Mouse (Mus musculus) limb, embryonic 11.5 days (tissue): ENCODE measurements around the gene Bcl6b. TPM values are rescaled to one million over a fixed set of nuclear protein-coding genes. Genes with fewer than 3 reads are reported as not detected.

Experiments used
- ATAC-seq: fragments of 200-750 bp; cut with Nextera tagmentation; 2 replicates; pipeline ENCODE4 v1.8.0; 2017; ENCODE audit warnings: low read depth; ENCODE audit not compliant: insufficient number of reproducible peaks, low FRiP score, low TSS enrichment
- DNase-seq: peaks from one replicate; pipeline ENCODE4 v3.0.0-alpha.2; 2015; ENCODE audit warnings: low spot score
- H3K27ac ChIP-seq: fragments of 300-500 bp; sonication (generic); replicated peaks from 2 replicates; pipeline ENCODE4 v1.5.1; 2014; ENCODE audit warnings: low read depth, mild to moderate bottlenecking, low read length
- H3K27me3 ChIP-seq: fragments of 300-500 bp; sonication (generic); 2 replicates; pipeline ENCODE4 v1.6.1; 2014; ENCODE audit warnings: mild to moderate bottlenecking, low read length, mixed read lengths; ENCODE audit not compliant: control insufficient read depth, insufficient read depth
- H3K36me3 ChIP-seq: fragments of 300-500 bp; sonication (generic); 2 replicates; pipeline ENCODE4 v1.6.1; 2014; ENCODE audit warnings: mild to moderate bottlenecking, low read length, moderate library complexity, mixed read lengths; ENCODE audit not compliant: control insufficient read depth, insufficient read depth
- H3K4me1 ChIP-seq: fragments of 300-500 bp; sonication (generic); 2 replicates; pipeline ENCODE4 v1.6.1; 2014; ENCODE audit warnings: low read length, mixed read lengths; ENCODE audit not compliant: control insufficient read depth, insufficient read depth
- H3K4me2 ChIP-seq: fragments of 300-500 bp; sonication (generic); 2 replicates; pipeline ENCODE4 v1.6.1; 2014; ENCODE audit warnings: low read depth, mild to moderate bottlenecking, moderate library complexity; ENCODE audit not compliant: severe bottlenecking
- H3K4me3 ChIP-seq: fragments of 300-500 bp; sonication (generic); 2 replicates; pipeline ENCODE4 v1.5.1; 2014; ENCODE audit warnings: low read depth, low read length
- H3K9ac ChIP-seq: fragments of 300-500 bp; sonication (generic); 2 replicates; pipeline ENCODE4 v1.6.1; 2014; ENCODE audit warnings: mild to moderate bottlenecking, low read length
- H3K9me3 ChIP-seq: fragments of 300-500 bp; sonication (generic); 2 replicates; pipeline ENCODE4 v1.6.1; 2016; ENCODE audit warnings: low read length; ENCODE audit not compliant: control insufficient read depth
- WGBS: fragments of 180-500 bp; shearing (Covaris S2); extraction: QIAGEN DNeasy Blood & Tissue Kit; methylation state at CpG from one replicate; pipeline ENCODE4 v1.1.7; 2014; 5-methylcytosine and 5-hydroxymethylcytosine counted together
- polyA plus RNA-seq: library from polyadenylated mRNA; unstranded; fragments of >200 nt; fragmentation: Nextera tagmentation; extraction: Ambion mirVana; gene quantifications from 2 replicates; pipeline ENCODE4 v1.2.1, GENCODE M21; 2014

The Bcl6b gene
- polyA plus RNA-seq, 1 experiment from 2014 or later: 7.5 TPM

- Histone ChIP-seq H3K27me3 (peaks cover 40% of the 10 kb centered on the region), H3K9ac (peak overlapping the region; percentile 49), H3K4me1 (peaks cover 13% of the 10 kb centered on the region; the same call in 1 of the 2 replicates), H3K4me2 (peak overlapping the region; percentile 61), H3K36me3 (peaks cover 2% of the 10 kb centered on the region; the same call in 1 of the 2 replicates), H3K9me3 (no peaks in the 10 kb centered on the region), H3K27ac (no peak overlapping the region), H3K4me3 (peak overlapping the region; percentile 33)
- ATAC-seq (0 out of 2 replicates have a peak, but pooled peaks have one; percentile 23), DNase-seq (peak; percentile 58)
- under 1% methylated on average over 46 of the region's 46 CpGs for WGBS
Observed at GRCm38 (mm10) chr11:70214191-70214855, 15.3 kb downstream of the Bcl6b start.

- peaks cover 13% of the 10 kb centered on the region; the same call in 1 of the 2 replicates for H3K4me1 ChIP-seq
- peak overlapping the region; percentile 61 for H3K4me2 ChIP-seq
- no peak for DNase-seq
- ATAC-seq: no peak
- H3K27me3 ChIP-seq: peaks cover 40% of the 10 kb centered on the region
- H3K9ac ChIP-seq: peak overlapping the region; percentile 49
- WGBS: 7% methylated on average over 26 of the region's 26 CpGs
- H3K4me3 ChIP-seq: peak overlapping the region; percentile 33
- H3K36me3 ChIP-seq: peaks cover 2% of the 10 kb centered on the region; the same call in 1 of the 2 replicates
- no peak overlapping the region for H3K27ac ChIP-seq
- no peaks in the 10 kb centered on the region for H3K9me3 ChIP-seq
Observed at GRCm38 (mm10) chr11:70213736-70214135, 15.9 kb downstream of the Bcl6b start.

- Histone ChIP-seq H3K9ac (no peak overlapping the region), H3K4me1 (peaks cover 13% of the 10 kb centered on the region; the same call in 1 of the 2 replicates), H3K4me3 (no peak overlapping the region), H3K36me3 (peaks cover 2% of the 10 kb centered on the region; the same call in 1 of the 2 replicates), H3K9me3 (no peaks in the 10 kb centered on the region), H3K27me3 (peaks cover 40% of the 10 kb centered on the region), H3K27ac (no peak overlapping the region), H3K4me2 (no peak overlapping the region)
- DNase-seq: peak; percentile 71
- ATAC-seq: no peak
- 17% methylated on average over 9 of the region's 9 CpGs for WGBS
Observed at GRCm38 (mm10) chr11:70212896-70213295, 16.7 kb downstream of the Bcl6b start.

GRCm38 (mm10) chr11:70212423-70212822 is 17.2 kb downstream of the Bcl6b start, which contains the start of gene Slc16a11:
Gene Slc16a11 (plus strand): TSS chr11:70212752.
- Histone ChIP-seq H3K4me3 (no peak within 1 kb of the TSS), H3K9me3 (no peaks in the 10 kb centered on the region), H3K4me2 (peak within 1 kb of the TSS; percentile 61; the same call in 1 of the 2 replicates), H3K4me1 (peaks cover 13% of the 10 kb centered on the region; the same call in 1 of the 2 replicates), H3K36me3 (peaks cover 2% of the 10 kb centered on the region; the same call in 1 of the 2 replicates), H3K27ac (no peak within 1 kb of the TSS), H3K27me3 (peaks cover 40% of the 10 kb centered on the region), H3K9ac (no peak within 1 kb of the TSS)
- ATAC-seq: no peak
- 61% methylated on average over 6 of the region's 6 CpGs for WGBS
- no peak for DNase-seq

GRCm38 (mm10) chr11:70211972-70212371 is 17.6 kb downstream of the Bcl6b start:
- peaks cover 36% of the 10 kb centered on the region for H3K27me3 ChIP-seq
- ATAC-seq: no peak
- 82% methylated on average over 6 of the region's 6 CpGs for WGBS

GRCm38 (mm10) chr11:70210681-70211080 is 18.9 kb downstream of the Bcl6b start:
- H3K4me2 ChIP-seq: no peak overlapping the region
- ATAC-seq (no peak), DNase-seq (no peak)
- WGBS: 86% methylated on average over 2 of the region's 2 CpGs
- no peak overlapping the region for H3K27ac ChIP-seq
- peaks cover 30% of the 10 kb centered on the region for H3K27me3 ChIP-seq
- H3K9ac ChIP-seq: no peak overlapping the region
- no peak overlapping the region for H3K4me3 ChIP-seq
- H3K4me1 ChIP-seq: peaks cover 13% of the 10 kb centered on the region; the same call in 1 of the 2 replicates
- no peaks in the 10 kb centered on the region for H3K36me3 ChIP-seq
- H3K9me3 ChIP-seq: no peaks in the 10 kb centered on the region

More at GRCm38 (mm10) chr11:70211972-70212371, 17.6 kb downstream of the Bcl6b start:
- Histone ChIP-seq H3K4me3 (no peak overlapping the region), H3K4me1 (peaks cover 13% of the 10 kb centered on the region; the same call in 1 of the 2 replicates), H3K36me3 (no peaks in the 10 kb centered on the region), H3K4me2 (no peak overlapping the region), H3K9ac (no peak overlapping the region), H3K27ac (no peak overlapping the region), H3K9me3 (no peaks in the 10 kb centered on the region)
- DNase-seq: no peak

- DNase-seq: no peak
- WGBS: 73% methylated on average over 5 of the region's 5 CpGs
- peaks cover 13% of the 10 kb centered on the region for H3K27me3 ChIP-seq
Observed at GRCm38 (mm10) chr11:70208778-70209388, 20.7 kb downstream of the Bcl6b start.

GRCm38 (mm10) chr11:70207283-70207682 is 22.3 kb downstream of the Bcl6b start:
- Histone ChIP-seq H3K36me3 (no peaks in the 10 kb centered on the region), H3K27ac (no peak overlapping the region), H3K4me1 (no peaks in the 10 kb centered on the region), H3K9ac (no peak overlapping the region), H3K4me3 (no peak overlapping the region), H3K27me3 (no peaks in the 10 kb centered on the region; the same call in 1 of the 2 replicates), H3K9me3 (no peaks in the 10 kb centered on the region), H3K4me2 (no peak overlapping the region)
- 87% methylated on average over 7 of the region's 7 CpGs for WGBS
- ATAC-seq (no peak), DNase-seq (no peak)

More at GRCm38 (mm10) chr11:70208778-70209388, 20.7 kb downstream of the Bcl6b start:
- H3K4me2 ChIP-seq: no peak overlapping the region
- ATAC-seq: no peak
- H3K9ac ChIP-seq: no peak overlapping the region
- no peaks in the 10 kb centered on the region for H3K9me3 ChIP-seq
- no peaks in the 10 kb centered on the region for H3K36me3 ChIP-seq
- H3K4me3 ChIP-seq: no peak overlapping the region
- no peak overlapping the region for H3K27ac ChIP-seq
- H3K4me1 ChIP-seq: 0 out of 2 replicates have a peak, but pooled peaks cover 2% of the 10 kb centered on the region
